Mouse (Mus musculus) frontal cortex, adult 2 months (tissue): Measurements from ENCODE around the gene Rapsn. TPM values are rescaled to one million over a fixed set of nuclear protein-coding genes. Genes with fewer than 3 reads are reported as not detected.
A peak's percentile ranks its signal among the peaks of the same experiment; 100 is the strongest.
"Not testable (repeated sequence)": the region's sequence is repeated elsewhere in the genome, so short reads cannot be mapped to it uniquely, and the experiment has no call there.

ENCODE experiments used
- DNase-seq, 2 experiments: peaks; one replicate each; pipeline ENCODE4 v3.0.0; 2022; ENCODE audit warnings: low spot score in 1 of 2; ENCODE audit errors: extremely low spot score in 1 of 2
- polyA plus RNA-seq: library from polyadenylated mRNA; depleted of rRNA; stranded (reverse); fragments of >200 nt; gene quantifications from 2 replicates; pipeline ENCODE4 v1.2.3, GENCODE M21; 2012; rRNA removed

Rapsn gene
- polyA plus RNA-seq, result 1.1 and 1.7 TPM in 2 replicates

- no peak for DNase-seq
Measured at GRCm38 (mm10) chr2:91035385-91035784, at the start of gene Rapsn. TSS of gene Rapsn (plus strand) at chr2:91035620.

DNA sequence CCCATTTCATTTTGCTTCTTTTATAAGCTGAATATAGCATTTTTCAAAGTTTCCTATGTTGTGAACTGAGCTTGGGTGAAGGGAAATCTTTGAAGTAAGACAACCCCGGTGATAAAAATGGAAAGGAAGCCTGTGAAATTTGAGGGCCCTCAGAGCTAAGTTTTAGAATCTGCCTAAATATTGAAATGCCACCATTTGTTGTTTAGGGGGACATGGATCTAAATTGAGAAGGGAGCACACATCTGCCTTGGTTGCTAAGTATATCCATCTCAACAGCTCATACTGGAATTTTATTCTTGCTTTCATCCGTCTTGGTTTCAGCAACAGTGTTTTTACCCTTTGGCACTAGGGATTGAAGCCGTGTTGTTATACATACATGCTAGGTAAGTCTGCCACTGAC, 49.4 kb upstream of the Rapsn start:
- peak in 1 of 2 experiments; percentile 45 for DNase-seq

GRCm38 (mm10) chr2:91008536-91008935, 26.9 kb upstream of the Rapsn start:
- DNase-seq, result no peak

GRCm38 (mm10) chr2:91013881-91014280, 21.5 kb upstream of the Rapsn start:
- DNase-seq, result no peak

DNA sequence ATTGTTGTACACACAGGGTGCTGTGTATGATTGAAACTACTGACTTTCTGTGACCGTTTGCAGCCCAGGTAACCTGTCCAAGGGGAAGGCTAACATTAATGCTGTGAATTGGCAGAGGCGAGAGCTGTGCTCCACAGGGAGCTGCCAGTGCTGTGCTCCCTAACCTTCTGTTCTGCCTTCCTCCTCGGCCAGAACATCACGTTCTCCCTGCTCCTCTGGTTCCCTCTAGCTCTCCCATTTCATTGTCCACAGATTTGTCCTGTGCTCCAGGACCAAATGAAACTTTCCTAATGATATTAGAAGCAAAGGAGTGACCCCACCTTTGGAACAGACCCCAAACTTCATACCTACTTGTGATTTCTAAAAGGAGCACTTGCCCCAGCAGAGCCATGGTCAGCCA, 20.0 kb upstream of the Rapsn start:
- DNase-seq, result no peak

DNA sequence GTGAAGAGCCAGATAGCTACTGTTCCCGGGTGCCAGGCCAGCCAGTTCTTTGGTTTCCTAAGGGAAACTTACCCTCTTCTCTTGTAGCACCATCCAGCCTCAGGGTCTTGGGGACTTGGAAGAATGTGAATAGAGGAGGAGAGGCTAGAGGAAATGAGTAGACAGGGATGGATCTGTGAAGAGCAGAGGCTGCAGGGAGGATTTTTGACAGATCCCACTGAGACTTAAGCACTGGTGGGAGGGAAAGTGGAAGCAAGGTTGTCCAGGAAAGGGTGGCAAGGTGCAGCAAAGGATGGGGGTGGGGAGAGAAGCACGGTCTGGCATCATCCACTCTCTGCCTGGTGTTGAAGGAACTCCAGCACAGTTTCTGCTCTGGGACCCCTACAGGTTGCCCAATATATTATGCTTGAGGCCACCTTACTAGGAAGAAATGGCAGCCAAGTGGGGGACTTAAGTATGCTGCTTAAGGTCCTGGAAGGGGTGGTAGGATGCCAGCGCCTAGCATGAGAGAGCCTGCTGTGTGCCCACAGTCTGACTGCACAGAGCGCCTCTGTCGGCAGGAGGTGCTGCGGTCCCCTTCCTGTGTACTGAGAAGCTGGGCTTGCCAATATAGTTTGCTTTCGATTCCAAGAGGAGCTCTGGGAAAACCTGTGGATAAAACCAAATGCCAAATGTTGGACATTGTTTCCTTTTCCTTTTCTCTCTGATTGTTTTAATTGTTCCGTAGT, 17.2 kb upstream of the Rapsn start:
- peak in 1 of 2 experiments; percentile 43 for DNase-seq

GRCm38 (mm10) chr2:91019911-91020310, 15.5 kb upstream of the Rapsn start:
- DNase-seq, result no peak

- not testable (repeated sequence) for DNase-seq
Measured at GRCm38 (mm10) chr2:91022266-91022665, 13.2 kb upstream of the Rapsn start.

DNA sequence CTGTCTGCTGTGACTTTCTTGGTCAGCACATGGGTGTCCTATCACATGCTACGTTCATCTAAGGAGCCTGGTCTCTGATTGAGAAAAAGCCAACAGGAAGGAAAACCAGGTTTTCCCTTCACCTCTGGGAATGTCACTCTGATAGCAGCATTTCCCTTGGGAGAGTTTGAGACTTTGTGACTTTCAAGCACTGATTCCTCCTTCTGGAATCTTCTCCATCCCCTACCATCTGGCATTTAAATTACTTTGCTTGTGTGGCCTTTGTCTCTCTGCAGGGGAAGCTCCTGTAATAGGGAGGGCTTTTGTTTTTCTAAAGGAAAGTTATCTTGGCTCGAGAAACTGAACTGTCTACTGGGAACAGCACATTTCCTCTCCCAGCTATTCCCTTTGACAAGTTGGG, 12.3 kb upstream of the Rapsn start:
- no peak for DNase-seq

- no peak for DNase-seq
Measured at GRCm38 (mm10) chr2:91023956-91024355, 11.5 kb upstream of the Rapsn start.

DNA sequence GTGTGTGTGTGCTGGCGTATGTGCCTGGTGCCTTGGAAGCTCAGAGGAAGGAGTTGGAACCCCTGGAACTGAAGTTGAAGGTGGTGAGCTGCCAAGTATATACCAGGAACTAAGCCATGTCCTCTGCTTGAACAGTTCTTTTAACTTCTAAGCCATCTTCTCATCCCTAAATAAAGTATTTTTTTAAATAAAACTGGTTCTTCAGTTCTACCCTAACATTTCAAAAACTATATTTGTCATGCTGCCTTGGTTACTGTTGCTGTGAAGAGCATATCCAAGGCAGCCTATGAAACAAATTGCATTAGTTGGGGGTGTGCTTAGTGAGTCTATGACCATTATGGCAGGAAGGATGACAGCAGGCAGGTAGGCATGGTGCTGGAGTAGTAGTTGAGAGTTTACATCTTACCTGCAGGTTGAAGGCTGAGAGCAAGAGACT, 10.3 kb upstream of the Rapsn start:
- DNase-seq, result peak; percentile 37 to 52

DNA sequence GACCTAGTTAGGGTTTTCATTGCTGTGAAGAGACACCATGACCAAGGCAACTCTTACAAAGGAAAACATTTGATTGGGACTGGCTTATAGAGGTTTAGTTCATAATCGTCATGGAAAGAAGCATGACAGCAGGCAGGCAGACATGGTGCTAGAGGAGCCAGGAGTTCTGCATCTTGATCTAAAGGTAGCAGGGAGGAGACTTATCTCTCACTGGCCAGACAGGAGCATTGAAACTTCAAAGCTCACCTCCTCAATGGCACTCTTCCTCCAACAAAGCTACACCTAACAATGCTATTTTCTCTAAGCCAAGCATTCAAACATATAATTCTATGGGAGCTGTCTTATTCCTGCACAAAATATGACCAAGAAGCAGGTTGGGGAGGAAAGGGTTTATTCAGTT, 8.9 kb upstream of the Rapsn start:
- DNase-seq, result no peak

- no peak for DNase-seq
Measured at GRCm38 (mm10) chr2:91027391-91028214, 7.8 kb upstream of the Rapsn start.

DNA sequence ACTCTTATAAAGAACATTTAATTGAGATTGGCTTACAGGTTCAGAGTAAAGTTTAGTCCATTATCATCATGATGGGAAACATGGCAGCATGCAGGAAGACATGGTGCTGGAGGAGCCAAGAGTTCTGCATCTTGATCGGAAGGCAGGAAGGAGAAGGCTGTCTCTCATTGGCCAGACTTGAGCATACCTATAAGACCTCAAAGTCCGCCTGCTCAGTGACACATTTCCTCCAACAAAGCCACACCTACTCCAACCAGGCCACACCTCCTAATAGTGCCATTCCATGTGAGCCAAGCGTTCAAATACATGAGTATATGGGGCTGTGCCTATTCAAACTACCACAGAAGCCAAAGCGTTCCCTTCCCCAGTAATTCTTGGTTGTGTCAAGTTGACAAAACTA, 4.2 kb upstream of the Rapsn start:
- no peak for DNase-seq

DNA sequence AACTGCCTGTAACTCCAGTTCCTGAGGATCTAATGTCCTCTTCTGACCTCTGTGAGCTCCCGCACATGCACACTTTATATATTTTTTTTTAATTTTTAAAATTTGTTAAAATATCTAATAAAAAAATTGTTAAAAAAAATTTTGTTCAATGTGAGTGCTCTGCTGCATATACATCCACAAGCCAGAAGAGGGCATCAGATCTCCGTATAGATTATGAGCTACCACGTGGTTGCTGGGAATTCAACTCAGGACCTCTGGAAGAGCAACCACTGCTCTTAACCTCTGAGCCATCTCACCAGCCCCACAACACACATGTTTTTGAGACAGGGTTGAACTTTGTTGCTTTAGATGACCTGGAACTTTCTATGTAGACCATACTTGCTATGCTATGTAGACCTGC, 2.4 kb upstream of the Rapsn start:
- DNase-seq, result no peak

DNA sequence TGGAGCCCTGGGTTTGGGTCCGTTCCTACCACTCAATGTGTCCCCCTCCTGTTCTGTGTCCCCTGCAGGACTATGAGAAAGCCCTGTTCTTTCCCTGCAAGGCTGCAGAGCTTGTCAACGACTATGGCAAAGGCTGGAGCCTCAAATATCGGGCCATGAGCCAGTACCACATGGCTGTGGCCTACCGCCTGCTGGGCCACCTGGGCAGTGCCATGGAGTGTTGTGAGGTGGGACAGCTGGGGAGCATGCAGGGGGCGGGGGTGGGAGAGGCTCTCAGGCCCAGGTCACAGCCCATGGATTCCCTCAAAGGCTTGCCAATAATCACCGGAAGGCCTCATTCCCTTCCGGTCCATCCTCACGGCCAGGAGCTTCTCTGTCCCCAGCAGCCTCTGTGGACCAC, 6.4 kb downstream of the Rapsn start:
- DNase-seq, result no peak

- DNase-seq, result no peak
Measured at GRCm38 (mm10) chr2:91042651-91043398, 7.4 kb downstream of the Rapsn start.

DNA sequence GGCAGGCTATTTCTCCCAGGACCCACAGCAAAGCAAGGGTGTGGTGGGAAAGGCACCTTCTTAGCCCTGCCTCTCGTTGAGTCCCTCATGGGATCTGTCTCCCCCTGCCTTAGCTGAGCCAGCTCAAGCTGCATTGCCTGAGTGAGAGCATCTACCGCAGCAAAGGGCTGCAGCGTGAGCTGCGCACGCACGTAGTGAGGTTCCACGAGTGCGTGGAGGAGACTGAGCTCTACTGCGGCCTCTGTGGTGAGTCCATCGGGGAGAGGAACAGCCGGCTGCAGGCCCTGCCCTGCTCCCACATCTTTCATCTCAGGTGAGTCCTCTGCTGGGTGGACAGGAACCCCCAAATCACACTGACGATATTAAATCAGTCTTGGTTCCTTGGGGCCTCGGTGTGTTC, 9.3 kb downstream of the Rapsn start:
- no peak for DNase-seq

DNA sequence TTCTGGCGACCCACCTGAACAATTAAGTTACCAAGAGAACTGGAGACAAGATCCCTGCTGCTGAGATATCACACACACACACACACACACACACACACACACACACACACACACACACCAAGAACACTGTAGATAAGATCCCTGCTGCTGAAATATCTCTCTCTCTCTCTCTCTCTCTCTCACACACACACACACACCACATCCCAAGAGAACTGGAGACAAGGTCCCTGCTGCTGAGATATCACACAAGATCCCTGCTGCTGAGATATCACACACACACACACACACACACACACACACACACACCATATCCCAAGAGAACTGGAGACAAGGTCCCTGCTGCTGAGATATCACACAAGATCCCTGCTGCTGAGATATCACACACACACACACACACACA, 10.4 kb downstream of the Rapsn start:
- DNase-seq, result not testable (repeated sequence)

- no peak for DNase-seq
Measured at GRCm38 (mm10) chr2:91047359-91047758, 11.9 kb downstream of the Rapsn start.

GRCm38 (mm10) chr2:91051917-91052316, 16.5 kb downstream of the Rapsn start:
- DNase-seq, result no peak
